Mouse (Mus musculus) intestine, embryonic 16.5 days (tissue): ENCODE data around the gene Zmym1. TPM values are rescaled to one million over a fixed set of nuclear protein-coding genes. Genes with fewer than 3 reads are reported as not detected.
"Not testable (repeated sequence)": the region's sequence is repeated elsewhere in the genome, so short reads cannot be mapped to it uniquely, and the experiment has no call there.

Source experiments
- ATAC-seq: fragments of 200-750 bp; cut with Nextera tagmentation; 2 replicates; pipeline ENCODE4 v1.8.0; 2017; ENCODE audit warnings: moderate TSS enrichment, moderate library complexity
- H3K27ac ChIP-seq: fragments of 300-500 bp; sonication (generic); 2 replicates; pipeline ENCODE4 v1.5.1; 2014; ENCODE audit warnings: mild to moderate bottlenecking, low read length
- H3K27me3 ChIP-seq: fragments of 300-500 bp; sonication (generic); replicated peaks from 2 replicates; pipeline ENCODE4 v1.6.1; 2014; ENCODE audit warnings: low read length, control low read depth, mixed read lengths; ENCODE audit not compliant: control insufficient read depth, insufficient read depth
- H3K36me3 ChIP-seq: fragments of 300-500 bp; sonication (generic); 2 replicates; pipeline ENCODE4 v1.6.1; 2014; ENCODE audit warnings: low read length, control low read depth; ENCODE audit not compliant: control insufficient read depth, insufficient read depth
- H3K4me1 ChIP-seq: fragments of 300-500 bp; sonication (generic); 2 replicates; pipeline ENCODE4 v1.6.1; 2014; ENCODE audit warnings: low read length, control low read depth, mixed read lengths; ENCODE audit not compliant: control insufficient read depth, insufficient read depth
- H3K4me2 ChIP-seq: fragments of 300-500 bp; sonication (generic); 2 replicates; pipeline ENCODE4 v1.6.1; 2014; ENCODE audit warnings: low read depth, low read length, control low read depth
- H3K4me3 ChIP-seq: fragments of 300-500 bp; sonication (generic); 2 replicates; pipeline ENCODE4 v1.5.1; 2014; ENCODE audit warnings: mild to moderate bottlenecking, low read length
- H3K9ac ChIP-seq: fragments of 300-500 bp; sonication (generic); 2 replicates; pipeline ENCODE4 v1.6.1; 2014; ENCODE audit warnings: low read depth, low read length
- H3K9me3 ChIP-seq: fragments of 300-500 bp; sonication (generic); 2 replicates; pipeline ENCODE4 v1.6.1; 2016; ENCODE audit warnings: low read length, control low read depth; ENCODE audit not compliant: control insufficient read depth
- WGBS: fragments of 180-500 bp; shearing (Covaris S2); extraction: QIAGEN DNeasy Blood & Tissue Kit; methylation state at CpG from one replicate; pipeline ENCODE4 v1.1.7; 2014; 5-methylcytosine and 5-hydroxymethylcytosine counted together
- polyA plus RNA-seq: library from polyadenylated mRNA; unstranded; fragments of >200 nt; fragmentation: Nextera tagmentation; extraction: Ambion mirVana; gene quantifications from 2 replicates; pipeline ENCODE4 v1.2.1, GENCODE M21; 2015

Zmym1 gene
- 9.5 and 10.8 TPM in 2 replicates for polyA plus RNA-seq

- Histone ChIP-seq H3K9ac (peak within 1 kb of the TSS; percentile 83), H3K4me2 (peak within 1 kb of the TSS; percentile 73), H3K4me1 (no peaks in the 10 kb centered on the region), H3K27me3 (no peaks in the 10 kb centered on the region), H3K36me3 (no peaks in the 10 kb centered on the region; the same call in none of the 2 replicates), H3K27ac (0 out of 2 replicates have a peak within 1 kb of the TSS, but pooled peaks have one; percentile 13), H3K4me3 (peak within 1 kb of the TSS; percentile 81), H3K9me3 (no peaks in the 10 kb centered on the region)
- peak; percentile 96 for ATAC-seq
- 1% methylated on average over 38 of the region's 38 CpGs for WGBS
These were observed at the start of gene Zmym1 for GRCm38 (mm10) chr4:127060585-127061290. Gene Zmym1 (minus strand): TSS chr4:127061152.

- ATAC-seq, result no peak
- H3K36me3 ChIP-seq, result peaks cover 8% of the 10 kb centered on the region
- H3K27ac ChIP-seq, result no peak overlapping the region
- no peaks in the 10 kb centered on the region for H3K4me1 ChIP-seq
- no peak overlapping the region for H3K4me3 ChIP-seq
- H3K27me3 ChIP-seq, result no peaks in the 10 kb centered on the region
- H3K4me2 ChIP-seq, result no peak overlapping the region
- WGBS, result 74% methylated on average over 4 of the region's 4 CpGs
- H3K9ac ChIP-seq, result no peak overlapping the region
- H3K9me3 ChIP-seq, result no peaks in the 10 kb centered on the region
These were observed 49.6 kb upstream of the Zmym1 start for GRCm38 (mm10) chr4:127110570-127110969.

- peaks cover 8% of the 10 kb centered on the region for H3K36me3 ChIP-seq
- 96% methylated on average over 4 of the region's 4 CpGs for WGBS
- no peaks in the 10 kb centered on the region for H3K27me3 ChIP-seq
- no peaks in the 10 kb centered on the region for H3K4me1 ChIP-seq
- H3K4me3 ChIP-seq, result no peak overlapping the region
- H3K4me2 ChIP-seq, result no peak overlapping the region
- no peak for ATAC-seq
- no peak overlapping the region for H3K9ac ChIP-seq
- H3K27ac ChIP-seq, result no peak overlapping the region
- no peaks in the 10 kb centered on the region for H3K9me3 ChIP-seq
These were observed 46.6 kb upstream of the Zmym1 start for GRCm38 (mm10) chr4:127107566-127107965.

GRCm38 (mm10) chr4:127099552-127099951 is 38.6 kb upstream of the Zmym1 start:
- H3K4me3 ChIP-seq, H3K4me1 ChIP-seq, ATAC-seq, H3K27ac ChIP-seq, H3K9ac ChIP-seq, H3K27me3 ChIP-seq, H3K36me3 ChIP-seq, H3K9me3 ChIP-seq, H3K4me2 ChIP-seq: not testable (repeated sequence)
- WGBS, result 98% methylated on average over 1 of the region's 2 CpGs

- H3K36me3 ChIP-seq, result no peaks in the 10 kb centered on the region
- no peak overlapping the region for H3K4me3 ChIP-seq
- H3K27me3 ChIP-seq, result no peaks in the 10 kb centered on the region
- no peaks in the 10 kb centered on the region for H3K4me1 ChIP-seq
- H3K9me3 ChIP-seq, result no peaks in the 10 kb centered on the region
- WGBS, result 89% methylated on average over 4 of the region's 4 CpGs
- no peak overlapping the region for H3K4me2 ChIP-seq
- ATAC-seq, result no peak
- H3K9ac ChIP-seq, result no peak overlapping the region
- no peak overlapping the region for H3K27ac ChIP-seq
These were observed 34.1 kb upstream of the Zmym1 start for GRCm38 (mm10) chr4:127095090-127095489.

- no peak overlapping the region for H3K27ac ChIP-seq
- no peak overlapping the region for H3K4me2 ChIP-seq
- no peaks in the 10 kb centered on the region for H3K36me3 ChIP-seq
- no peak overlapping the region for H3K4me3 ChIP-seq
- H3K9ac ChIP-seq, result no peak overlapping the region
- no peaks in the 10 kb centered on the region for H3K9me3 ChIP-seq
- H3K27me3 ChIP-seq, result no peaks in the 10 kb centered on the region
- no peaks in the 10 kb centered on the region for H3K4me1 ChIP-seq
- 82% methylated on average over 1 of the region's 1 CpGs for WGBS
- ATAC-seq, result no peak
These were observed 30.2 kb upstream of the Zmym1 start for GRCm38 (mm10) chr4:127091188-127091587.

GRCm38 (mm10) chr4:127085761-127086160 is 24.8 kb upstream of the Zmym1 start:
- Histone ChIP-seq H3K4me3 (no peak overlapping the region), H3K27ac (no peak overlapping the region), H3K9ac (no peak overlapping the region), H3K36me3 (no peaks in the 10 kb centered on the region), H3K4me1 (no peaks in the 10 kb centered on the region), H3K9me3 (no peaks in the 10 kb centered on the region), H3K27me3 (no peaks in the 10 kb centered on the region), H3K4me2 (no peak overlapping the region)
- no peak for ATAC-seq
- WGBS, result 75% methylated on average over 1 of the region's 1 CpGs

- ATAC-seq, result no peak
- Histone ChIP-seq H3K27ac (no peak overlapping the region), H3K4me1 (no peaks in the 10 kb centered on the region), H3K27me3 (no peaks in the 10 kb centered on the region), H3K9me3 (no peaks in the 10 kb centered on the region), H3K4me3 (no peak overlapping the region), H3K36me3 (no peaks in the 10 kb centered on the region), H3K9ac (no peak overlapping the region), H3K4me2 (no peak overlapping the region)
- WGBS, result 84% methylated on average over 2 of the region's 2 CpGs
These were observed 22.2 kb upstream of the Zmym1 start for GRCm38 (mm10) chr4:127083131-127083530.

- no peak for ATAC-seq
- Histone ChIP-seq H3K9me3 (no peaks in the 10 kb centered on the region), H3K36me3 (no peaks in the 10 kb centered on the region), H3K4me3 (no peak overlapping the region), H3K27me3 (no peaks in the 10 kb centered on the region), H3K4me1 (peaks cover 3% of the 10 kb centered on the region; the same call in 1 of the 2 replicates), H3K9ac (no peak overlapping the region), H3K4me2 (no peak overlapping the region), H3K27ac (no peak overlapping the region)
- WGBS, result 28% methylated on average over 1 of the region's 1 CpGs
These were observed 19.9 kb upstream of the Zmym1 start for GRCm38 (mm10) chr4:127080806-127081205.
